Mouse (Mus musculus) megakaryocyte-erythroid progenitor cell, adult 5-6 weeks (primary cell): ENCODE data around the gene Rrp7a. TPM values are rescaled to one million over a fixed set of nuclear protein-coding genes. Genes with fewer than 3 reads are reported as not detected.

ENCODE experiments used
- ATAC-seq: replicated peaks from 2 replicates; pipeline ENCODE4 v1.8.0; 2016; ENCODE audit warnings: mild to moderate bottlenecking, inconsistent platforms; ENCODE audit not compliant: severe bottlenecking, poor library complexity, low FRiP score, low TSS enrichment
- total RNA-seq, 2 experiments: library from RNA; stranded (forward) in 1 of 2; stranded (reverse) in 1 of 2; fragments of 200-1000, 215-1000 nt in 1 of 2; fragments of >200 nt in 1 of 2; fragmentation: Nextera tagmentation in 1 of 2; gene quantifications; 2 replicates each; pipeline ENCODE4 v1.2.3; 2014 to 2017

Rrp7a gene
- total RNA-seq, 2 experiments from 2014 or later: 30.4 to 107 TPM

- no peak for ATAC-seq
These were observed 38.5 kb downstream of the Rrp7a start for GRCm38 (mm10) chr15:83084022-83084640.

GRCm38 (mm10) chr15:83083530-83083929 is 39.1 kb downstream of the Rrp7a start:
- ATAC-seq: no peak

- no peak for ATAC-seq
These were observed 46.7 kb downstream of the Rrp7a start for GRCm38 (mm10) chr15:83075607-83076525.

- no peak for ATAC-seq
These were observed 48.4 kb downstream of the Rrp7a start for GRCm38 (mm10) chr15:83074179-83074578.

GRCm38 (mm10) chr15:83071752-83072151 is 50.8 kb downstream of the Rrp7a start:
- no peak for ATAC-seq

GRCm38 (mm10) chr15:83070942-83071341 is 51.7 kb downstream of the Rrp7a start:
- no peak for ATAC-seq

GRCm38 (mm10) chr15:83068270-83068669 is 54.3 kb downstream of the Rrp7a start:
- no peak for ATAC-seq

GRCm38 (mm10) chr15:83065543-83065942 is 57.1 kb downstream of the Rrp7a start:
- ATAC-seq: peak; percentile 76

Other genes with a start within 250 kb of the Rrp7a start
- gene Tcf20, start 134.9 kb downstream of the Rrp7a start, total RNA-seq (2014; fragmentation: Nextera tagmentation): 57.7 and 70.5 TPM in 2 replicates
- gene Tcf20, start 134.9 kb downstream of the Rrp7a start, total RNA-seq (2017): 87.5 and 106 TPM in 2 replicates
- gene Nfam1, start 89.5 kb downstream of the Rrp7a start, total RNA-seq (2014; fragmentation: Nextera tagmentation): 3.7 and 4.1 TPM in 2 replicates
- gene Nfam1, start 89.5 kb downstream of the Rrp7a start, total RNA-seq (2017): 2.7 and 6.9 TPM in 2 replicates
- gene Serhl, start 33.3 kb downstream of the Rrp7a start, total RNA-seq (2014; fragmentation: Nextera tagmentation): 46.0 and 51.6 TPM in 2 replicates
- gene Serhl, start 33.3 kb downstream of the Rrp7a start, total RNA-seq (2017): 32.0 and 45.4 TPM in 2 replicates
- gene Poldip3, start 26.6 kb upstream of the Rrp7a start, total RNA-seq (2014; fragmentation: Nextera tagmentation): 59.0 and 76.4 TPM in 2 replicates
- gene Poldip3, start 26.6 kb upstream of the Rrp7a start, total RNA-seq (2017): 65.4 and 92.3 TPM in 2 replicates
- 89.4 and 102 TPM in 2 replicates for gene Cyb5r3, start 49.8 kb upstream of the Rrp7a start, total RNA-seq (2014; fragmentation: Nextera tagmentation)
- gene Cyb5r3, start 49.8 kb upstream of the Rrp7a start, total RNA-seq (2017): 33.0 and 55.6 TPM in 2 replicates
- gene A4galt, start 129.0 kb upstream of the Rrp7a start, total RNA-seq (2014; fragmentation: Nextera tagmentation): not detected in 2 replicates
- gene A4galt, start 129.0 kb upstream of the Rrp7a start, total RNA-seq (2017): not detected in 2 replicates
- 25.2 and 32.4 TPM in 2 replicates for gene Arfgap3, start 227.4 kb upstream of the Rrp7a start, total RNA-seq (2014; fragmentation: Nextera tagmentation)
- 23.1 and 32.1 TPM in 2 replicates for gene Arfgap3, start 227.4 kb upstream of the Rrp7a start, total RNA-seq (2017)